Mouse (Mus musculus): Measurements from ENCODE around the gene Drp2. TPM values are rescaled to one million over a fixed set of nuclear protein-coding genes. Genes with fewer than 3 reads are reported as not detected.

Drp2 gene
- polyA plus RNA-seq, 1 experiment, result 0.75 TPM

DNA sequence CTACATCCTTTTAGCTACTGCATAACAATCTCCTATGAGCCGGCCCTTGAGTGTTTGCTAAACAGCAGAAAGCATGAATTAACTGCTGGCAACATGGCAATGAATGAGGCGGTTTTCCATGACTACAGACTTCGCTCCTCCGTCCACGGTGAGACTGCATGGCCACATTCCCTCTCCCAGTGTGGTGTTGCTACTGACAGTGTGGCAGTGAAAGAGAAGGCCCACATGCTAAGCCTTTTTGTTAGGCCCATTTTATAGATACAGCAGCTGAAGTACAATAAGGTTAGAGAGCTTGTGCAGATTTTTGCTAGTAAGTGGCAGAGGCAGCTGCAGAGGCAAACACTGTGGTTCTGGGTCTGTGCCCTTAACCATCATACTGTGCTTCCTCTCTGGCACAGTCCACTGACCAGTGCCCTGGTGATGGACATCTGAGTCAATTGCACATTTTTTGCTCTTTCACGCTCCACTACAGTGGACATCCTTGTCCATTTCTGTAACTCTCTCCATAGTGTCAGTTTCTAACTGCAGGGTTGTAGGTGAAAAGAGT is 5.1 kb downstream of the Drp2 start:
- DNase-seq, result no peak
- no peak overlapping the region for H3K4me3 ChIP-seq (replicated peaks; ENCODE audit: extremely low read depth, low read depth, low read length)
- TF ChIP-seq POLR2A (IDR thresholded peaks at IDR 0.05; ENCODE audit: borderline replicate concordance, extremely low read depth, low read depth, low read length), result no peak
- no peak for TF ChIP-seq CTCF (IDR thresholded peaks at IDR 0.05; ENCODE audit: insufficient read depth, low read length)
- 84% methylated on average over 6 of the region's 6 CpGs for WGBS
- no peaks in the 10 kb centered on the region for H3K4me1 ChIP-seq (ENCODE audit: control insufficient read depth, insufficient read depth, low read length)

- DNase-seq, result no peak
- no peak overlapping the region for H3K4me3 ChIP-seq (replicated peaks; ENCODE audit: extremely low read depth, low read depth, low read length)
- no peak for TF ChIP-seq CTCF (IDR thresholded peaks at IDR 0.05; ENCODE audit: insufficient read depth, low read length)
- no peak for TF ChIP-seq POLR2A (IDR thresholded peaks at IDR 0.05; ENCODE audit: borderline replicate concordance, extremely low read depth, low read depth, low read length)
- WGBS, result 51% methylated on average over 1 of the region's 1 CpGs
- no peaks in the 10 kb centered on the region for H3K4me1 ChIP-seq (ENCODE audit: control insufficient read depth, insufficient read depth, low read length)
Observed at GRCm38 (mm10) chrX:134412096-134412495, 7.7 kb downstream of the Drp2 start.

GRCm38 (mm10) chrX:134420097-134420496 is 15.7 kb downstream of the Drp2 start:
- H3K4me1 ChIP-seq (ENCODE audit: control insufficient read depth, insufficient read depth, low read length), result no peaks in the 10 kb centered on the region
- WGBS, result 79% methylated on average over 5 of the region's 5 CpGs
- no peak overlapping the region for H3K4me3 ChIP-seq (replicated peaks; ENCODE audit: extremely low read depth, low read depth, low read length)
- TF ChIP-seq POLR2A (IDR thresholded peaks at IDR 0.05; ENCODE audit: borderline replicate concordance, extremely low read depth, low read depth, low read length) (no peak), CTCF (IDR thresholded peaks at IDR 0.05; ENCODE audit: insufficient read depth, low read length) (no peak)
- no peak for DNase-seq

GRCm38 (mm10) chrX:134424263-134424662 is 19.9 kb downstream of the Drp2 start:
- WGBS, result 89% methylated on average over 5 of the region's 5 CpGs

DNA sequence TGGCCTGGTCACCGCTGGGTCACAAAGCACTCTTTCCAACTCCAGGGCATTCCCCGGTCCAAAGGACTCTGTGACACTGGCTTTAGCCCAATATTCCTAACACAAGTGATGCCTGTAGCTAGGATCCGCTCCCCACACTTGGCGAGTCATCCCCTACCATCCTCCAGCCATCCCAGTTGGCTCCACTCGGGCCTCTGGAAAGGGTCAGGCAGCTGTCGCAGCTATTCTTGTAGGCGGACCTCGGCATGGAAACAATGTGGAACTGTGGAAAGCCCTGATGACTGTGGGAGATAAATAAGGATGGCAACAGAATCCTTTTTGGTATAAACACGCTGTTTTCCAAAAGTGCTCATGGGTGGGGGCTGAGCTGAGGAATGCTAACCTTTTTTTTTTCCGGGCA is 21.4 kb downstream of the Drp2 start:
- 76% methylated on average over 10 of the region's 10 CpGs for WGBS
- Histone ChIP-seq H3K4me3 (replicated peaks; ENCODE audit: extremely low read depth, low read depth, low read length) (no peak overlapping the region), H3K4me1 (ENCODE audit: control insufficient read depth, insufficient read depth, low read length) (no peaks in the 10 kb centered on the region)
- no peak for DNase-seq
- TF ChIP-seq CTCF (IDR thresholded peaks at IDR 0.05; ENCODE audit: insufficient read depth, low read length) (no peak), POLR2A (IDR thresholded peaks at IDR 0.05; ENCODE audit: borderline replicate concordance, extremely low read depth, low read depth, low read length) (no peak)

More at GRCm38 (mm10) chrX:134424263-134424662, 19.9 kb downstream of the Drp2 start:
- H3K4me1 ChIP-seq (ENCODE audit: control insufficient read depth, insufficient read depth, low read length), result no peaks in the 10 kb centered on the region
- H3K4me3 ChIP-seq (replicated peaks; ENCODE audit: extremely low read depth, low read depth, low read length), result no peak overlapping the region
- no peak for TF ChIP-seq POLR2A (IDR thresholded peaks at IDR 0.05; ENCODE audit: borderline replicate concordance, extremely low read depth, low read depth, low read length)
- TF ChIP-seq CTCF (IDR thresholded peaks at IDR 0.05; ENCODE audit: insufficient read depth, low read length), result no peak
- DNase-seq, result no peak

GRCm38 (mm10) chrX:134426819-134427218 is 22.5 kb downstream of the Drp2 start:
- no peak overlapping the region for H3K4me3 ChIP-seq (replicated peaks; ENCODE audit: extremely low read depth, low read depth, low read length)
- no peaks in the 10 kb centered on the region for H3K4me1 ChIP-seq (ENCODE audit: control insufficient read depth, insufficient read depth, low read length)
- 70% methylated on average over 6 of the region's 6 CpGs for WGBS
- no peak for DNase-seq
- TF ChIP-seq POLR2A (IDR thresholded peaks at IDR 0.05; ENCODE audit: borderline replicate concordance, extremely low read depth, low read depth, low read length), result no peak
- no peak for TF ChIP-seq CTCF (IDR thresholded peaks at IDR 0.05; ENCODE audit: insufficient read depth, low read length)

GRCm38 (mm10) chrX:134427307-134427706 is 23.0 kb downstream of the Drp2 start:
- no peak for TF ChIP-seq CTCF (IDR thresholded peaks at IDR 0.05; ENCODE audit: insufficient read depth, low read length)
- no peak for TF ChIP-seq POLR2A (IDR thresholded peaks at IDR 0.05; ENCODE audit: borderline replicate concordance, extremely low read depth, low read depth, low read length)
- Histone ChIP-seq H3K4me3 (replicated peaks; ENCODE audit: extremely low read depth, low read depth, low read length) (no peak overlapping the region), H3K4me1 (ENCODE audit: control insufficient read depth, insufficient read depth, low read length) (no peaks in the 10 kb centered on the region)
- peak; percentile 2 for DNase-seq
- 54% methylated on average over 3 of the region's 3 CpGs for WGBS

GRCm38 (mm10) chrX:134474988-134475710 is 70.8 kb downstream of the Drp2 start:
- TF ChIP-seq POLR2A (IDR thresholded peaks at IDR 0.05; ENCODE audit: borderline replicate concordance, extremely low read depth, low read depth, low read length) (no peak), CTCF (IDR thresholded peaks at IDR 0.05; ENCODE audit: insufficient read depth, low read length) (no peak)
- WGBS, result 66% methylated on average over 66 of the region's 67 CpGs
- Histone ChIP-seq H3K4me1 (ENCODE audit: control insufficient read depth, insufficient read depth, low read length) (no peaks in the 10 kb centered on the region), H3K4me3 (replicated peaks; ENCODE audit: extremely low read depth, low read depth, low read length) (no peak overlapping the region)
- DNase-seq, result no peak

GRCm38 (mm10) chrX:134476290-134476689 is 71.9 kb downstream of the Drp2 start, which contains the start of gene Taf7l:
Taf7l (minus strand) TSS chrX:134476490.
- no peak for TF ChIP-seq CTCF (IDR thresholded peaks at IDR 0.05; ENCODE audit: insufficient read depth, low read length)
- no peak for TF ChIP-seq POLR2A (IDR thresholded peaks at IDR 0.05; ENCODE audit: borderline replicate concordance, extremely low read depth, low read depth, low read length)
- no peak within 1 kb of the TSS for H3K4me3 ChIP-seq (replicated peaks; ENCODE audit: extremely low read depth, low read depth, low read length)
- 88% methylated on average over 25 of the region's 25 CpGs for WGBS

DNA sequence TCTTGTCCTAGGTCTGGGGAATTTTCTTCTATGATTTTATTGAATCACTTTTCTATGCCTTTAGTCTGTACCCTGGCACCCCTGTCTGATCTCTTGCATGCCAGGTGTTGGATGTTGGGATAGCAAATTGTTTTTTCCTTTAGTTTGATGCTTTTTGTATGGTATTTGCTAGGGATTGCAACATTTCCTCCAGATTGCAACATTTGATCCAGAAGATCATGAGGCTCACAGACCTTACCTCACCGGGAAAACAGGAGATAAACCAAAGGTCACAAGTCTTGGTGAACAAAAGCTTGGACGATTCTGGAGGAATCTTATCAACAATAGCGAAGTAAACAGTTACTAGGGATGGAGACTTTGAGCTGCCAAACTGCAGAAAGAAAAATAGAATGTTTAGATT is 77.4 kb downstream of the Drp2 start:
- no peak overlapping the region for H3K4me3 ChIP-seq (replicated peaks; ENCODE audit: extremely low read depth, low read depth, low read length)
- no peak for TF ChIP-seq CTCF (IDR thresholded peaks at IDR 0.05; ENCODE audit: insufficient read depth, low read length)
- no peak for TF ChIP-seq POLR2A (IDR thresholded peaks at IDR 0.05; ENCODE audit: borderline replicate concordance, extremely low read depth, low read depth, low read length)
- no peak for DNase-seq
- WGBS, result 42% methylated on average over 3 of the region's 3 CpGs
- H3K4me1 ChIP-seq (ENCODE audit: control insufficient read depth, insufficient read depth, low read length), result no peaks in the 10 kb centered on the region

More at GRCm38 (mm10) chrX:134476290-134476689, 71.9 kb downstream of the Drp2 start, which contains the start of gene Taf7l:
- no peak for DNase-seq
- H3K4me1 ChIP-seq (ENCODE audit: control insufficient read depth, insufficient read depth, low read length), result no peaks in the 10 kb centered on the region

All from lung, adult 2 months (tissue).